Mouse (Mus musculus) spleen, adult 2 months (tissue): ENCODE measurements around the gene Cds1.

ENCODE experiments used
- CTCF ChIP-seq: fragments of 200-500 bp; IDR thresholded peaks from 2 replicates; pipeline ENCODE4 v1.5.1; 2011; ENCODE audit warnings: mild to moderate bottlenecking, inconsistent platforms; ENCODE audit not compliant: insufficient read depth, insufficient read length, insufficient replicate concordance; ENCODE audit errors: extremely low read depth
- POLR2A ChIP-seq: fragments of 200-500 bp; IDR thresholded peaks from 2 replicates; pipeline ENCODE4 v1.6.1; 2011; ENCODE audit warnings: low read depth, low read length, inconsistent platforms

GRCm38 (mm10) chr5:101780918-101781317, 16.0 kb downstream of the Cds1 start:
- TF ChIP-seq POLR2A = no peak
- TF ChIP-seq CTCF = no peak
